Mouse (Mus musculus) left cerebral cortex, adult 2 months (tissue): ENCODE data around the gene Grk3. TPM values are rescaled to one million over a fixed set of nuclear protein-coding genes. Genes with fewer than 3 reads are reported as not detected.

Experiments
- DNase-seq, 2 experiments: peaks; one replicate each; pipeline ENCODE4 v3.0.0; 2021 to 2022; ENCODE audit warnings: low spot score in 2 of 2, mixed read lengths in 1 of 2; ENCODE audit errors: extremely low spot score in 1 of 2
- H3K27ac ChIP-seq: fragments of 200-600 bp; 2 replicates; pipeline ENCODE4 v1.8.1; 2022
- H3K4me3 ChIP-seq: fragments of 200-600 bp; 2 replicates; pipeline ENCODE4 v1.8.1; 2022
- CTCF ChIP-seq: fragments of 200-600 bp; IDR thresholded peaks from 2 replicates; pipeline ENCODE4 v1.8.1; 2022; ENCODE audit warnings: antibody characterized with exemption, mild to moderate bottlenecking, moderate library complexity
- intact Hi-C: fragments of 180-260 bp; cut with DNase I; formaldehyde crosslinking; loops from one replicate; pipeline ENCODE4 v1.15.1; 2025
- total RNA-seq, 2 experiments: library from RNA; stranded (reverse); gene quantifications; 2 replicates each; pipeline ENCODE4 v1.2.3; 2021

Grk3 gene
- total RNA-seq, 2 experiments from 2014 or later, result 83.4 to 87.5 TPM

DNA sequence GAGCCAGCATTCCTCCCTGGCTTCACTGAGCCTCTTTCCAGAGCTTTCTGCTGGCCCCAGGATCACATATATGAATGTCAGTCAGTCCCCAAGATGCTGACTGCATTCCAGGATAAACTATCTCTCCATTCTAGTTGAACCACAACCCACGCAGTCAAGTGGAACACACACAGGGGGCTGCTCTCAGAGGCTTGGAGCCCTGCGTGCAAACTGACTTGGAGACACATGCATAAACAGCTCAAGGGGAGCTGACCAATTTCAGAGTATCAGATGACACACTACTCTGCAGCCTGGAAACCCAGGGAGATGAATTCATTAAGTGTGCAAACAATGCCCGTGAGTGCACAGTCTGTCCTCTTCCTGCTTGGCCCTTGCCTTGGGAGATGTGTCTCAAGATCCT is 54.7 kb downstream of the Grk3 start:
- TF ChIP-seq CTCF, result no peak
- H3K4me3 ChIP-seq, result no peak overlapping the region
- no peak for DNase-seq
- intact Hi-C loops, result no loop called here
- no peak overlapping the region for H3K27ac ChIP-seq

DNA sequence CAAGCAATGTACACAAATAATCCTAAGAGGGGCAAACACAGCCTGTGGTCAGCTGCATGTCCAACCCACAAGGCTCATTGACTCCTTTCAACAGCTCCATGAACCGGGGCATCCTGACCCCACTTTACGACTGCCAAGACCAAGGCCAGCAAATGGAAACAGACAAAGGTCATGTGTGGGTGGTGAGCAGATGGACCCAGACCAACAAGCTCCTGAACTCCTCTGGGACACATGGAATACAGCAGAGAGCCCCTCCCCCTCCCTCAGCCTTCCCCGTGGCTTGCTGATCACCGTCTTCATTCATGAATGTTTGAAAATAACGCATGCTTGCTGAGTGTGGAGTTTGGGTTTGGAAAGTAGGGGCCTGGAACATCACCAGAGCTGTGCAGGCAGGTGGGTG is 57.3 kb downstream of the Grk3 start:
- Histone ChIP-seq H3K4me3 (no peak overlapping the region), H3K27ac (no peak overlapping the region)
- intact Hi-C loops, result no loop called here
- TF ChIP-seq CTCF, result no peak
- DNase-seq, result no peak

DNA sequence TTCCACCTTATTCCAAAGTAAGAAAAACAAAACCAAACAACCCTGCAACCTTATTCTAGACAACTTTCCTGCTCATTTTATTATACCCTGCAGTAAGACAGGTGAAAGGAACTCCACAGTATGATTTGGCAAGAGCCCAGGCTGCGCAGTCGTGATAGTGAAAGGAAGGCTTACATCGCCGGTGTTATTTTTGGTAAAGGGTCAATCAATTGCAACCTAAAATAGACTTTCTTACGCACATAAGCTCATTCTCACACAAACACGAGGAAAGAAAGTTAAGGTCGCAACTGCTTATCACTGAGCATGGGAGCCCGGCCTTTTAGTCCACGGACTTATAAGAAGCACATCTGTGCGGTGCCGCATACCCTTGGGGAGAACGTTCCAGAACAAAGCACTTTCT is 58.8 kb downstream of the Grk3 start:
- no peak for TF ChIP-seq CTCF
- intact Hi-C loops, result no loop called here
- no peak overlapping the region for H3K27ac ChIP-seq
- H3K4me3 ChIP-seq, result no peak overlapping the region
- no peak for DNase-seq

DNA sequence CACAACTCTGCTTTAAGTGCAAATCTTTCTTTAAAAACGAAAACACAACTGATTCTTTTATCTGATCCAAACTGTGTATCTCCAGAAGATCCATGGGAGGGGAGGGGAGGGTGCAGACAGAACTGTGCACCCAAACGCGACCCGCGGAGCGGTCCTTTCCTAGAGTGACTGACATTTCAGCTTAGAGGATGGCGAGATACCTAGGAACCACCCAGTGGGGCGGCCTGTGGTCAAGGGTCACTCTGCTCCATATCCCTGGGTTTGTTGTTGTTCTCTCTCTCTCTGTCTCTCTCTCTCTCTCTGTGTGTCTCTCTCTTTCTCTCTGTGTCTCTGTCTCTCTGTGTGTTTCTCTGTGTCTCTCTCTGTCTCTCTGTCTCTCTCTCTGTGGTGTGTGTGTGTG is 59.2 kb downstream of the Grk3 start:
- no peak for TF ChIP-seq CTCF
- intact Hi-C loops, result no loop called here
- DNase-seq, result no peak
- no peak overlapping the region for H3K4me3 ChIP-seq
- no peak overlapping the region for H3K27ac ChIP-seq

DNA sequence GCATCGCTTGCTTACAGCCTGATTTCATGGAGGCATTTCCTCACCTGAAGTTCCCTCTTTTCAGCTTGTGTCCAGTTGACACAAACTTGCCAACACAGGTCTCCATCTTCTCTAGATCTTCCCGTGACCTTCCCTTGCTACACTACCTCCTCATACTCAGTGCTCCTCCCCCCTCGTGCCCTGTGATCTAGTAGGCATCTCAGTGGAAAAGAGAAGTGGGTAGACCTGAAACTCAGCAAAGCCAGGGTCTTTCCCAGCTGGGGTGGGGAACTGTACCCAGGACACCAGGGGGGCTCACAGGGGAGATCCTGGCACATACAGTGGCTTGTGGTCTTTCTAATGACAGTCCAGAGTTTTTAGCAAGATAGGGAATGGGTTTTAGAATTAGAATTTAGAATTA is 64.7 kb downstream of the Grk3 start:
- Histone ChIP-seq H3K27ac (no peak overlapping the region), H3K4me3 (no peak overlapping the region)
- intact Hi-C loops, result no loop called here
- no peak for TF ChIP-seq CTCF
- DNase-seq, result no peak

DNA sequence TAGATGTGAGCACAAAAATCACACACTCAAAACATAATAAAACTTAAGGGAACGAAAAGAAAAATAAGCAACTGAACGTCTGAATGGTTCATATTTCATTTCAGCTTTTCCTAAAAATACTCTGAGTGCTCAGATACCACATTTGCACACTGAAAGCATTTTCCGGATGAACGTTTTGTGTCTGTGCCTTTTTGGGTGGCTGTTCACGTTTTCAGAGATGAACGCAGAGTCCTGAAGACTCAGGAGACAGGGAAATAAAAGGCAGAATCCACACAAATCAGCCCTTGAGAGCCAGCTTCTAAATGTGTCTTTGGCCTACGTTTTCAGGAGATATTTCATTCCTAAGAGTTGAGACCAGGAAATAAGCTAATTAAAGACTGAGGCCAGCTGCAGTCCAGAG is 69.7 kb downstream of the Grk3 start:
- H3K4me3 ChIP-seq, result no peak overlapping the region
- DNase-seq, result no peak
- H3K27ac ChIP-seq, result peak overlapping the region; percentile 29
- intact Hi-C loops, result no loop called here
- TF ChIP-seq CTCF, result no peak

DNA sequence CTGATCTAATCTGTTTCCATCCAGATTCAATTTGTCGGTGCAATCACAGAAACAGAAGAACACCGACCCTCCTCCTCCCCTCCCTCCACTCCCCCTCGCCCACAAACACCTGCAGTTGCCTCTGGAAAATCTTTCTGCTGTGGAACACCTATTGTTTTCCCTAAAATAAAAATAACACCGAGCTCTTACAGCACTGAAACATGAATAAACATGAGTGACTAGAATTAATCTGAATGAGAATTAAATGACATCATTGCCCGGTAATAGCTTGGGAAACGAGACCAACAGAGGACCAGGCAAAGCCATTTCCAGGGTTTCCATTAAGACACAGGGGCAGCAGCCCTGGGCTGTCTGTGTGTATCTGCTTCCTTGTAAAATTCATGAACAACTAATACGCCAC is 73.3 kb downstream of the Grk3 start:
- H3K27ac ChIP-seq, result no peak overlapping the region
- H3K4me3 ChIP-seq, result no peak overlapping the region
- no peak for TF ChIP-seq CTCF
- no peak for DNase-seq
- intact Hi-C loops, result no loop called here

DNA sequence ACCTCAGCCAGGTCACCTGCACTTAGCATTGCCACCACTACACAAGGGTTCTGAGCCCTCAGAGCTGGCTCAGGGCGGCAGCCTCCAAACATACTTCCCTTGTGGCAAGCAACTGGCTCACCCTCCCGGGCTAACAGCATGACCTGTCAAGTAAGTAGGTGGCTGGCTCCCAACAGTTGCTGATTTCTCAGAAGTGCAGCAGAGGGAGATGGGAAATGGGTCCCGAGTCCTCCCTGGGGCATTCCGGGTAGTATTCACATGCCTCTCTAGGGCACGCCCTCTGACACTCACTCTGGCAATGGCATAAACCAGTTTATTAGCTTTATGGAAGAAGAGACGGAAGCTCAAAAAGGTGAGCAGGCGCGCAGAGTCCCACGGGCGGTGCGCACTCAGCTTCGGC is 74.6 kb downstream of the Grk3 start:
- intact Hi-C loops, result no loop called here
- TF ChIP-seq CTCF, result no peak
- Histone ChIP-seq H3K4me3 (no peak overlapping the region), H3K27ac (no peak overlapping the region)
- no peak for DNase-seq

DNA sequence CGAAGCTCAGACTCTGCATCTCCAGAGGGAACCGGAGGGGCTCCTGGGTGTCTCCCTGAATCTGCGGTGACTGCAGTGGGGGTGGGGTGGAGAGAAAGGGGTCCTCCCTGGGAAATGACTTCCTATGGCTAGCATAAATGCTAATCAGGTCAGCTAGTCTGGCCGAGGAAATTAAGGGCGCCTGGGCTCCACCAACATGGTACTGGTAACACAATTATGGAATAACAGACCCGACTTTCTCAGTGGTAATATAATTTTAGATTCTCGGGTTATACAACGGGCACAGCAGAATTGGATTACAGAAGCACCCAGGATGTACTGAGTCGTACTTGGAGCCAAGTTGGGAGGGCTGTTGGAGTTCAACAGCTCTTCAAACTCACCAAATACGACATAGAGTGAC is 79.0 kb downstream of the Grk3 start:
- no peak for DNase-seq
- TF ChIP-seq CTCF, result no peak
- Histone ChIP-seq H3K27ac (peak overlapping the region; percentile 9; the same call in 1 of the 2 replicates), H3K4me3 (no peak overlapping the region)
- intact Hi-C loops, result no loop called here

DNA sequence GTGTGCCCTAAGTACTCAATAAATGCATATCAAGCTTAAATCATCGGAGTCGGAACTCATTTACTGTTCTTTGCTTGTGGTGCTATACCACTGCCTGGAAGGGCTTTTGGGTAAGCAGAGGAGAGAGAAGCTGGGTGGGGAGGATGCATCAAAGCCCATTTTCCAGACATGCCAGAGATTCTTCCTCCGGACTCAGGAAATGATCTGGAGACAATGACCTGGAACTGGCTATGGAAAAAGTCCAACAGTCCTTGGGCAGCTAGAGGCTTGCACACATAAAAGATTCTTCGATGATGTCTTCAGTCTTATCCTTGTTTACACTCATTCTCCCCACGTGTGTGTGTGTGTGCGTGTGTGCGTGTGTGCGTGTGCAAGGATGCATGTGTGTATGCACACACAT is 80.2 kb downstream of the Grk3 start:
- no peak for DNase-seq
- Histone ChIP-seq H3K27ac (no peak overlapping the region), H3K4me3 (no peak overlapping the region)
- TF ChIP-seq CTCF, result no peak
- intact Hi-C loops, result no loop called here

DNA sequence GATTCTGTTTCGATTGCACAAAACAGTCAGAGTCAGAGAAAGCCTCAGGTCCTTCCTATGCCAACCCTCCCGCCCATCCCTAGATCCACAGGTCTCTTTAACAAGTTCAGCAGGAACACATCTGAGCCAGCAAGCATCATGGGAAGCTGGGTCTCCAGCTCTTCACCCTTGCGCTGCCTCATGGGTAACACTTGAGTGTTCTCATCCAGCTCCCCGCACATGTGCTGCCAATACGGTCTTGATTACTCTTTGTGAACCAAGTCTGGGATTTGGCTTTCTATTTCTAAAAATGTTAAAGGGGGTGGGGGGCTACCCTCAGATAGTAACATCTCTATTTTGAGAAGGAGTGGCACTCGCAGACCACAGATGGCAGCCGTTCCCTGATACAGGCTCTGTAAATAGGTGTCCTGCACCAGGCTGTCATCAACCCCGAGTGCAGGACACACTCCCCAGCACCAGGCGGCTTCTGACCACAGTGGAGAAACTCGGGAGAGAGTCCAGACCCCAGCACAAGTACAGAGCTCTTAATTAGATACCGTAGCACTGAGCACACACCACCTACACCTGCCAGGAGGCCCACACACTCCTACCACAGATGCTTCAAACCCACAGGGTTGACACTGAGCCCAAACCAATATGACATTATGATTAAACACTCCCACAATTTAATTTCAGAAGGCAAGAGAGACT is 82.6 kb downstream of the Grk3 start:
- DNase-seq, result no peak
- H3K4me3 ChIP-seq, result no peak overlapping the region
- H3K27ac ChIP-seq, result peak overlapping the region; percentile 60; the same call in 1 of the 2 replicates
- intact Hi-C loops, result loop anchor here (5.0 kb wide), 1 partner anchor 84 kb away; the partner anchor contains the start of gene Grk3
- peak; percentile 22; the same call in 1 of the 2 replicates for TF ChIP-seq CTCF

DNA sequence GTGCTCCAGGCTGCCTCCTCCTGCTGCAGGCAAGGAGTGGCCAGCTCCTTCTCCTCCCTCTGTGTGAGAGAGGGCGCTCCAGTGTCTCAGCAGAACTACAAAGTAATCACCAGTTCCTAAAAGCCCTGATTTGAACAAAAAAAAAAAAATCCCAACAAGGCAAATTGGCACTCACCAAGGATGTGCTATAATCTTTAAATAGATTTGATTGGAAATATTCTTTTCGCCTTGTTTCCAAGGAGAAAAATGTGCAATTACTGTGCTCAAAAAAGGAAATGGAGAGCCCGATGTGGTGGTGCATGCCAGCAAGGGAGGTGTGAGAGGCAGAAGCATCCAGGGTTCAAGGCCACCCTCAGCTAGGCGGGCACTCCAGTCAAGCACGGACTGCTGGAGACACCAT is 83.7 kb downstream of the Grk3 start:
- no peak; the same call in 1 of the 2 replicates for TF ChIP-seq CTCF
- H3K4me3 ChIP-seq, result no peak overlapping the region
- peak overlapping the region; percentile 59; the same call in 1 of the 2 replicates for H3K27ac ChIP-seq
- intact Hi-C loops, result loop anchor here (5.0 kb wide), 1 partner anchor 85 kb away; the partner anchor contains the start of gene Grk3
- DNase-seq, result no peak

DNA sequence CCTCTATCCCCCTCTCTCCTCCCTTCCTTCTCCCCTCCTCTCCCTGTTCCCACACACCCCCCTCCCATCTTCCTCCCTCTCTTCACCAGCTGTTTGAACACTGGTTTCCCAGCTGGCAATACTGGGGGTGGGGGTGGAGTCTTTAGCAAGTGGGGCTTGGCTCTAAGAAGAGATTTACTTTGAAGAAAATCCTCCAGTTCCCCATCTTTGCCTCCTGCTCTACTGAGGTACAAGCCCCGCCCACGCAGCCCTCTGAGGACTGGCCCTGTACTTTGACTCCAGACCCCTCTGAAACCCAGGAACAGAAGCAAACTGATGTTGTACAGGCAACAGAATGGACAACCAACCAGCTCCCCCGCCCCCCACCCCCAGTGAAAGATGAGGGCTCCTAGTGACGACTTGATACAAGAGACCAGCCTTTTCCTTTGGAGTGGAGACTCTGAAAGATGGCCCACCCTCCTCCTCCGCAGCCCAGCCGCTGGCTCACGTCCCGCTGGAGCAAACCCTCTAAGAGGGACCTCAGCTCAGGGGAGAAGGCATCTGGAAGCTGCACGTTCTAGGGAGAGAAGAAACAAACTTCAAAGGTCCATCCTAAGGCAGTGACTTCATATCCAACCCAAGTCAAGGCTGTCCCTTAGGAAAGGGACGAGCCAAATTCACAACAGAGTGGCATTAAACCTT is 87.2 kb downstream of the Grk3 start:
- intact Hi-C loops, result no loop called here
- no peak for TF ChIP-seq CTCF
- 0 out of 2 replicates have a peak overlapping the region, but pooled peaks have one; percentile 69 for H3K27ac ChIP-seq

More for the DNA sequence above, 87.2 kb downstream of the Grk3 start:
- no peak overlapping the region for H3K4me3 ChIP-seq
- no peak for DNase-seq
